Mouse (Mus musculus) forebrain, embryonic 13.5 days (tissue): ENCODE results near the gene Gm42791. TPM values are rescaled to one million over a fixed set of nuclear protein-coding genes. Genes with fewer than 3 reads are reported as not detected.

Source experiments
- ATAC-seq: fragments of 200-750 bp; cut with Nextera tagmentation; 2 replicates; pipeline ENCODE4 v1.8.0; 2017
- H3K27ac ChIP-seq: fragments of 300-500 bp; sonication (generic); 2 replicates; pipeline ENCODE4 v1.5.1; 2015; ENCODE audit warnings: inconsistent platforms, mild to moderate bottlenecking, moderate library complexity
- H3K27me3 ChIP-seq: fragments of 300-500 bp; sonication (generic); 2 replicates; pipeline ENCODE4 v1.6.1; 2015; ENCODE audit warnings: mild to moderate bottlenecking, inconsistent platforms
- H3K36me3 ChIP-seq: fragments of 300-500 bp; sonication (generic); 2 replicates; pipeline ENCODE4 v1.6.1; 2015; ENCODE audit warnings: mild to moderate bottlenecking, inconsistent platforms; ENCODE audit not compliant: poor library complexity, severe bottlenecking
- H3K4me1 ChIP-seq: fragments of 300-500 bp; sonication (generic); 2 replicates; pipeline ENCODE4 v1.6.1; 2015; ENCODE audit warnings: inconsistent platforms
- H3K4me2 ChIP-seq: fragments of 300-500 bp; sonication (generic); 2 replicates; pipeline ENCODE4 v1.6.1; 2015; ENCODE audit warnings: inconsistent platforms, mild to moderate bottlenecking, moderate library complexity
- H3K4me3 ChIP-seq: fragments of 300-500 bp; sonication (generic); 2 replicates; pipeline ENCODE4 v1.5.1; 2015; ENCODE audit warnings: mild to moderate bottlenecking, inconsistent platforms
- H3K9ac ChIP-seq: fragments of 300-500 bp; sonication (generic); 2 replicates; pipeline ENCODE4 v1.6.1; 2015; ENCODE audit warnings: mild to moderate bottlenecking, inconsistent platforms
- H3K9me3 ChIP-seq: fragments of 300-500 bp; sonication (generic); replicated peaks from 2 replicates; pipeline ENCODE4 v1.6.1; 2016; ENCODE audit warnings: inconsistent platforms
- WGBS: fragments of 180-500 bp; shearing (Covaris S2); methylation state at CpG from one replicate; pipeline ENCODE4 v1.1.7; 2015; 5-methylcytosine and 5-hydroxymethylcytosine counted together
- polyA plus RNA-seq: library from polyadenylated mRNA; unstranded; fragments of >200 nt; fragmentation: Nextera tagmentation; extraction: Ambion mirVana; gene quantifications from 2 replicates; pipeline ENCODE4 v1.2.1, GENCODE M21; 2015

The Gm42791 gene
- polyA plus RNA-seq, 1 experiment from 2014 or later, result 3.5 TPM

DNA sequence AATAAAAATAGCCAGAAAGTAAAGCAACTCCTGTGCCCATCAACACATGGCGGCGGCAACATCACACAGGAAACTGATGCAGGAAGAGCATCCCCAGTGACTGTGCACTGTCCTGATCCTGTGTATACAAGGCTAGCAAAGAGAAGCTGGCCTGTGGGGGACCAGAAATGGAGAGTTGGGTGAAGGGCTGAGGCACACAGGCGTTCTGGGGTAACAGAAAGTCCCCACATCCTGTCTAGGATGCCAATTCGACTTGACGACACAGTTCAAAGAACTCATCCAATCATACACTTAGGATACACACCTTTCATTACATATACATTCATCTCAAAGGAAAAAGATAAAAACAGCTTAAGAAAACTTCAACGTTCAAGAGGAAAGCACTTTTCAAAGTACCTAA, 106.9 kb downstream of the Gm42791 start:
- Histone ChIP-seq H3K27ac (no peak overlapping the region), H3K9me3 (no peaks in the 10 kb centered on the region), H3K4me3 (no peak overlapping the region), H3K36me3 (peaks cover 81% of the 10 kb centered on the region), H3K4me1 (0 out of 2 replicates have a peak, but pooled peaks cover 5% of the 10 kb centered on the region), H3K27me3 (no peaks in the 10 kb centered on the region), H3K9ac (no peak overlapping the region), H3K4me2 (no peak overlapping the region)
- ATAC-seq, result no peak
- 93% methylated on average over 6 of the region's 6 CpGs for WGBS

DNA sequence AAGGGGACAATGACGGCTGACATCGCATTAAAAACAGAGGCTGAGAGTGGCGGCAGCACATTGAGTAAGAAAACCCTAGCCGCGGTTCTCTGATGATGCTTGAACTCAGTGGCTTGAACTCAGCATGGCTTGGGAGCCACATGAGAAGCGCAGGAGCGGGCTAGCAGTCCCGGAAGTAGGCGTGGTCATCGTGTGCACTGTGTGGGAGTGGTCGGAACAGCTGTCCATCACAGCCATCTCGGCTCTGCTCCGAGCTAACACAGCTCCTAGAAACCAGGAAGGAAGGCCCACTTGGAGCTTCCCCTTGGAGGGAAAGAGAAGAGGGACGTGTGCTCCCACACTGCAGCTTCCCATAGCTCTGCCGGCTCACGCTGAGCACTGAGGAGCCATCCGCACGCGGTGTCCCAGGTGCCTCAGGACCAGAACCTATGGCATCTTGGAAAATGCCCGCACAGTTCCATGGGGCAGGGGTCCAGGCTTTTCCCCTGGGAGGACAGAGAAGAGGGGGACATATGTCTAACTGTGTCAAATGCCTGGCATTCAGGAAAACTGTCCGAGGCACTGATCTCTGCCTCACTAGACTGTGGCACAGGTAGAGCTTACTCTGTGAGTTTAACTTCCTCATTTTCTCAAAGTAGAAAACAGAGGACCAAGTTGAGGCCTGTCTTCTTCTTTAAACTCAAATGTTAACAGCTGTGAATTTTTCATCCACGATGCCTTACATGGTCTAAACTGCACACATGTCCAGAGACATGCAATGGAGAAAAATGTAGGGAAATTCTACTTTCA, 108.9 kb downstream of the Gm42791 start:
- no peak overlapping the region for H3K27ac ChIP-seq

DNA sequence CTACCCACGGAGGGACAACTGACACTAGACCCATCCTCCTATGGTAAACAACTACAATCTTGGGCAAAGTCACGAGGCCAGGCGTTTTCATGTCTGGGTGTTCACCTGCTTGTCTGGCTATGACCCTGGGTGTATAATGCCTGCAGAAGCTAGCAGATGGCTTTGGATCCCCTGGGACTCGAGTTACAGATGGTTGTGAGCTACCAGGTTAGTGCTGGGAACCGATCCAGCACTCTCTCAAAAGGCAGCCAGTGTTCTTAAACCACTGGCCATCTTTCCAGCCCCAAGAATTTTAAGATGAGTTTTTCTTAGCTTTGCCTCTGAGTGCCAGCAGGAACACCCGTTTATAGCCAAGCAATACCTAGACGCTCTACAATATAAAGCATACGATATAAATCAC, 111.3 kb downstream of the Gm42791 start:
- peaks cover 75% of the 10 kb centered on the region for H3K36me3 ChIP-seq
- H3K27ac ChIP-seq, result no peak overlapping the region
- no peak overlapping the region for H3K9ac ChIP-seq
- no peaks in the 10 kb centered on the region for H3K27me3 ChIP-seq
- no peak overlapping the region for H3K4me3 ChIP-seq
- H3K9me3 ChIP-seq, result 0 out of 2 replicates have a peak, but pooled peaks cover 4% of the 10 kb centered on the region
- 90% methylated on average over 8 of the region's 8 CpGs for WGBS
- H3K4me1 ChIP-seq, result 0 out of 2 replicates have a peak, but pooled peaks cover 5% of the 10 kb centered on the region
- no peak for ATAC-seq
- no peak overlapping the region for H3K4me2 ChIP-seq

More for the DNA sequence above, 108.9 kb downstream of the Gm42791 start:
- Histone ChIP-seq H3K4me1 (0 out of 2 replicates have a peak, but pooled peaks cover 5% of the 10 kb centered on the region), H3K36me3 (peaks cover 73% of the 10 kb centered on the region), H3K9ac (no peak overlapping the region), H3K27me3 (no peaks in the 10 kb centered on the region), H3K4me3 (no peak overlapping the region), H3K4me2 (peak overlapping the region; percentile 33), H3K9me3 (no peaks in the 10 kb centered on the region)
- 43% methylated on average over 22 of the region's 22 CpGs for WGBS
- ATAC-seq, result peak; percentile 81; the same call in 1 of the 2 replicates

DNA sequence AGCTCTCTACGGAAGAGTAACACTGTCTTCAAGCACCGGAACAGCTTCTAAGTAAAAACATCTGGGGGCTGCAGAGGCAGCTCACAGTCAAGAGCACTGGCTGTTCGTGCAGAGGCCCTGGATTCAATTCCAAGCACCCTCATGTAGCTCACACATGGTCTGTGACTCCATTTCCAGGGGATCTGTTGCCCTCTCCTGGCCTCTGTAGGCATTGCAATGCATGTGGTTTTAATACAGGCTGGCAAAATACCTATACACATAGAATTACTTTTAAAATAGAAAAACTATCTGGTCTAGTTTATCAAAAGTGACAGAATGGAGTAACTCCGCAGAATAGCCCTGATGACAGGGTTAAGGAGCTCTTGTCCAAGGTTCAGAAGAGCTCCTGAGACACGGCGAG, 115.7 kb downstream of the Gm42791 start:
- 93% methylated on average over 6 of the region's 6 CpGs for WGBS
- Histone ChIP-seq H3K9me3 (0 out of 2 replicates have a peak, but pooled peaks cover 4% of the 10 kb centered on the region), H3K4me2 (no peak overlapping the region), H3K4me1 (no peaks in the 10 kb centered on the region), H3K27me3 (no peaks in the 10 kb centered on the region), H3K27ac (no peak overlapping the region), H3K4me3 (no peak overlapping the region), H3K9ac (no peak overlapping the region), H3K36me3 (peaks cover 85% of the 10 kb centered on the region)
- ATAC-seq, result no peak

DNA sequence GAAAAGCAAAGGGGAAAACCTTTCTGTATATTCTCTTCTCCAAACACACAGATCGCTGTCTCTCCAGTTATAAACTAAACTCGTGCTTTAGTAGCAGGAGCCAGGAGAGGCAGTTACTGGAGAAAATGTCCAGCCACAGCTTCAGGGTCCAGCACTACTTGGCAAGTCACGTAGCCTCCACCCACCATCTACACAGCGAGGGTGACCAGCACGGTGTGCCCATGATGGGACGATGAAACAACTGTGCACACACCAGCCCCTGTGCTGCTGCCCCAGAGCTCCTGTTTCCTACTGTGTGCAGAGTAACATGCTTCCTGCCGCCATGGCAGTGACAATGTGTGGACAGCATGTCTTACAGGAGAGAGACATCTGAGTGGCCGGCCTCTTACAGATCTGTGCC, 121.8 kb downstream of the Gm42791 start:
- 85% methylated on average over 8 of the region's 8 CpGs for WGBS
- Histone ChIP-seq H3K4me2 (no peak overlapping the region), H3K36me3 (peaks cover 55% of the 10 kb centered on the region), H3K27ac (no peak overlapping the region), H3K4me1 (no peaks in the 10 kb centered on the region), H3K27me3 (no peaks in the 10 kb centered on the region), H3K9me3 (no peaks in the 10 kb centered on the region), H3K4me3 (no peak overlapping the region), H3K9ac (no peak overlapping the region)
- ATAC-seq, result no peak

DNA sequence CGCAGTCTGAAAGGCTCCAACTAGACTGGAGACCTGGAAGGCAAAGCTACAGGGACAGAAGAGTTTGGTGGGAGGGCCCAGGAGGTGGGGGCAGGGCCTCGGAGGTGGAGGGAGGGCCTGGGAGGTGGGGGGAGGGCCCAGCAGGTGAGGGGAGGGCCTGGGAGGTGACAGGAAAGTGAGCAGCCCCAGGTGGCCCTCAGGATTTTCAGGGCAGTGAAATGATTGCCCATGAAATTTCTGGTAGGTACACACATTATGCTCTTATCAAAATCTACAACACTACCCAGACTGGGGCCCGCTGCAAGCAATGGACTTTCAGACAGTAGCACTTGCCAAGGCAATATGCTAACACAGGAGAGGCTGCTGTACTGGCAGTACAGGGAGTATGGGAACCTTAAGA, 125.4 kb downstream of the Gm42791 start:
- Histone ChIP-seq H3K9me3 (no peaks in the 10 kb centered on the region), H3K4me1 (peaks cover 3% of the 10 kb centered on the region), H3K27ac (no peak overlapping the region), H3K4me3 (no peak overlapping the region), H3K9ac (no peak overlapping the region), H3K36me3 (peaks cover 21% of the 10 kb centered on the region), H3K27me3 (no peaks in the 10 kb centered on the region), H3K4me2 (no peak overlapping the region)
- no peak for ATAC-seq
- WGBS, result 50% methylated on average over 3 of the region's 3 CpGs

DNA sequence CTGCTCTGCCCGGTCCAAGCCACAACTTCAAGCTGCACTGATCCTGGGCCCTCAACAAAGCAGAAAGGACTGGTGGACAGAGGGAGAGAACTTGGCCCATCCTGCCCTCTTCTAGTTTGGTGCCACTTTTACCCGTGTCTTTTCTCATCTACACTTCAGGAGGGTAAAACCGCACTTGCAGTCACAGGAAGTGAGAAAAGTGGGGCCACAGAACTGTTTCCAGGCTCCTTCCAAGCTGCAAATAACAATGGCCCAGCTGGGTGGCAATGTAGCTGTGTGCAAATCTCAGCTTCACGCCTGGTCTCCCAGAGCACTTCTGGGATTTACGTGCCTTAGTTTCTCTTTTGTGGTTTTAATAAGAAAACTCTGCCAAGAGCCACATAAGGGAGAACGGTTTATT, 127.2 kb downstream of the Gm42791 start:
- WGBS, result 86% methylated on average over 6 of the region's 6 CpGs
- Histone ChIP-seq H3K27ac (no peak overlapping the region), H3K4me1 (peaks cover 18% of the 10 kb centered on the region), H3K4me3 (no peak overlapping the region), H3K36me3 (peaks cover 7% of the 10 kb centered on the region; the same call in 1 of the 2 replicates), H3K9me3 (no peaks in the 10 kb centered on the region), H3K4me2 (no peak overlapping the region), H3K27me3 (no peaks in the 10 kb centered on the region), H3K9ac (no peak overlapping the region)
- ATAC-seq, result no peak

DNA sequence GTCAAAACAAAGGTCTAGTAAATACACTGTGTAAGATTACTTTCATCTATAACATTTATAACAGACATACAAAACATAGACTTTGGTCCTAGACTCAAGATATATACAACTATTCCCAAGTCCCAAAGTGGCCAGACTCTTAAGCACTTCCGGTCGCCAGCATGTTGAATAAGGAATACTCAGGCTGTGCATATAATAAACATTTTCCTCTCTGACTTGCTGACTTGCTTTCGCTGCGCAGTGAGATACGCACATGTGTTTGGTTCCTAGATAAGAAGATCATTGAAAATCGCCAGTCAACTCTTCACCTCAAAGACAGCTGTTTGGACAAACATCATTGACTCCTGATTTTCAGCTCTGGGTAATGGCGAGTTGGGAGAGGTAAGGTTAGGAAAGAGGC, 127.8 kb downstream of the Gm42791 start:
- ATAC-seq, result no peak
- no peak overlapping the region for H3K27ac ChIP-seq
- 95% methylated on average over 7 of the region's 7 CpGs for WGBS
- peaks cover 1% of the 10 kb centered on the region; the same call in 1 of the 2 replicates for H3K36me3 ChIP-seq
- H3K4me3 ChIP-seq, result no peak overlapping the region
- no peak overlapping the region for H3K4me2 ChIP-seq
- no peak overlapping the region for H3K9ac ChIP-seq
- no peaks in the 10 kb centered on the region for H3K9me3 ChIP-seq
- peaks cover 24% of the 10 kb centered on the region for H3K4me1 ChIP-seq
- no peaks in the 10 kb centered on the region for H3K27me3 ChIP-seq

DNA sequence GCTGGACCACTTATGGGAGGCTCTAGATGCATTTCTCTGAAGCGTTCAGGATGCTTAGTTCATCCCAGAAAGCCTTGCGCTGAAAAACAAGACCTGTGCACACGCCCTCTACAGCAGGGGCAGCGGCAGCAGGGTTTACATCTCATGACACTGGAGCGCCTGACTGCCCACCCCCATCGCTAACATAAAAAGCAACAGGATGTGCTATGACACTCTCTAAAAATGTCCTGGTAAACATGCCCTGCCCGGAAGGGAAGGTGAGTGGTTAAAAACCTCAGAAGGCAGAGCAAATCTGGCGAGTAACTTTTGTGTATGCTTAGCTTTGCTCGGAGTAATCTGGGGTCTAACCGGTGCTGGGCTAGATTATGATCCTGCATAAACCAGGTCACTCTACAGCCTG, 128.4 kb downstream of the Gm42791 start:
- Histone ChIP-seq H3K9ac (no peak overlapping the region), H3K36me3 (no peaks in the 10 kb centered on the region; the same call in 1 of the 2 replicates), H3K4me2 (no peak overlapping the region), H3K9me3 (no peaks in the 10 kb centered on the region), H3K27me3 (no peaks in the 10 kb centered on the region), H3K4me3 (no peak overlapping the region), H3K27ac (no peak overlapping the region), H3K4me1 (peaks cover 30% of the 10 kb centered on the region)
- 86% methylated on average over 10 of the region's 10 CpGs for WGBS
- ATAC-seq, result no peak

DNA sequence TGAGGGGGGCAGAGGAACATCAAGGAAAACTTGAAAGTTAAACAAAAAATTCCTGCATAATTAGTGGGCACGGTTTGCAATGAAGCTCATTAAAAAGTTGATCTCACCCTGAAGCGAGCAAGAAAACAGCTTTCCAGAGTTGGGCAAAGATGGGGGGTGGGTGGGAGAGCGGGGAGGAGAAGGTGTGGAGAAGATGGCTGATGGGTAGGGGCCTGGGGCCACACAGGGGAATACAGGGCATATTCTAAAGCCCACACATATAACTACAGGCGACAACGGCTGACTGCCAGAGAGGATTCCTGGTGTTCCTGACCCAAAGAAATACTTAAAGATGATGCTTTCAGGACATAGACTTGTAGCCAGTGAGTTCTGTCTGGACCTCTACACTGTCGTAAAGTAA, 131.5 kb downstream of the Gm42791 start:
- Histone ChIP-seq H3K4me1 (peaks cover 31% of the 10 kb centered on the region), H3K4me2 (no peak overlapping the region), H3K27me3 (no peaks in the 10 kb centered on the region), H3K4me3 (no peak overlapping the region), H3K27ac (no peak overlapping the region; the same call in 1 of the 2 replicates), H3K9me3 (no peaks in the 10 kb centered on the region), H3K36me3 (no peaks in the 10 kb centered on the region), H3K9ac (no peak overlapping the region)
- ATAC-seq, result peak; percentile 36; the same call in 1 of the 2 replicates
- 39% methylated on average over 6 of the region's 6 CpGs for WGBS

DNA sequence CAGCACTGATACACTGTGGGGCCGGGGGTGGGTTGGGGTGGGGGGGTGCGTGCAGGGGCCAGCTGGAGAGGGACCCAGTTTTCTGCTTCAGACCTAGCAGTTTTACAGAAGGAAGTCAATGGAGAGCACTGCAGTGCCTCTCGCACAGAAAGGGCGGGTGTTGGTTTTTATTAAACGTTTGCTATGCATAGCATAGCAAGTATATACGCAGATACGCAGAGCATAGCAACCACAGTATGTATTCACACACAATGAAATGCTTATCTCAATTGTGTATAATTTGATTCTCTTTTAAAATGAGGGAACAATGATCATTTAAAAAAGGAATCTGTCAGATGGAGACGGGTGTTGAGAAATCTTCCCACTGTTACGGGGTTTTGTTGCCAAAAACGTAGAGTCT, 132.1 kb downstream of the Gm42791 start:
- H3K27ac ChIP-seq, result 0 out of 2 replicates have a peak overlapping the region, but pooled peaks have one; percentile 40
- WGBS, result 45% methylated on average over 10 of the region's 10 CpGs

DNA sequence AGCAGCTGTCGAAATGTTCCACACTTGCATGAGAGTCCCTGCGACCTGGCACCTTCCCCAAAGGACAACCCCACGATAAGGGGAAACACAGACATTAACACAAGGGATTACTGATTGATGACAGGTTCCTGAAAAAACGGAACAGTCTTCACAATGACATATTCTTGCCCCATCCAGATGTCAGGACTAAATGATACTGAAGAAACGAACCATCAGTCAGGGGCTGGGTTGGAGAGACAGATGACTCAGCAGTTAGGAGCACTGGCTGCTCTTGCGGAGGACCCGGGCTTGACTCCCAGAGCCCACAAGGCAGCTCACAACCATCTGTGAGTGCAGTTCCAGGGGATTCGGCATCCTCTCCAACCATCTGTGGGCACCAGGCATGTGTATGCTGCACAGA, 132.8 kb downstream of the Gm42791 start:
- WGBS, result 64% methylated on average over 8 of the region's 8 CpGs
- ATAC-seq, result no peak
- H3K9ac ChIP-seq, result no peak overlapping the region
- H3K36me3 ChIP-seq, result no peaks in the 10 kb centered on the region
- no peaks in the 10 kb centered on the region for H3K9me3 ChIP-seq
- peaks cover 31% of the 10 kb centered on the region for H3K4me1 ChIP-seq
- H3K4me3 ChIP-seq, result no peak overlapping the region
- no peaks in the 10 kb centered on the region for H3K27me3 ChIP-seq
- no peak overlapping the region for H3K4me2 ChIP-seq
- no peak overlapping the region for H3K27ac ChIP-seq

More for the DNA sequence above, 132.1 kb downstream of the Gm42791 start:
- Histone ChIP-seq H3K9me3 (no peaks in the 10 kb centered on the region), H3K27me3 (no peaks in the 10 kb centered on the region), H3K4me2 (no peak overlapping the region), H3K9ac (no peak overlapping the region), H3K36me3 (no peaks in the 10 kb centered on the region), H3K4me1 (peaks cover 31% of the 10 kb centered on the region), H3K4me3 (no peak overlapping the region)
- no peak for ATAC-seq
